ENCODE assay signal across 8 mouse cellular contexts in the genomic region with DNA sequence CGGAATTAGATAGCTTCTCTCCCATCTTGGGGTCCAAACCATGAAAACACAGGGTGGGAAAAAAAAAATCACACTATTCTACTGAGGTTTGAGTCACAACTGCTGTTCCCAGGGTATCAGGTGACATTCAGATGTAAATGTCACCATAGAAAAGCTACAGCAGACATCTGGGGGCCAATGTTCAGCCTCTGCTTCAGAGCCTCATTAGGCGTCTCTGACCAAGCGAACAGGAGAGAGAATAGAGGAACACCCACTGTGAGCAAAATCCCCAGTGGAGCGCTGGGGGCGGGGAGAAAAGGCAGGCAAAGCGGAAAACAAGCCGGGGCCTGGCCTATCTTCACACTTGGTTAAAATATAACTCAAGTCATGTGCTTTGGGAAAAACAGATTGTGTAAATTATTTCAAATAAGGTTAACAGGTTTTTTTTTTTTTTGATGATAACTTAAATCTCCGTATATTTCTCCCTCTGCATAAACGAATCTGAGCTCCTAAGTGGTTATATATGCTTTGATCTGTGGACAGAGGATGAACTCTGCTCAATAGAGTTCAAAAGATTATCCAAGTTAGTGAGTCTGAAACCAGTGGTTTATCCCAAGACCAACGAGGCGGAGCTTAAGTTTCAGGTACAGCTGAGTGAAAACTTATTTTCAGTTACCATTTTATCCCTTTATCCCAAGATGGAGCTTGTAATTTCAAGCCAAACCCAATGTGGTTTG.
DNase-seq lines count a peak whose midpoint lies in the region; ATAC-seq and TF ChIP-seq lines count a peak whose summit lies in the region.

No protein-coding gene starts in this region.

- no peaks in the 10 kb centered on the region for H3K27me3 ChIP-seq in neural tube, embryonic 15.5 days (replicated peaks)
- H3K27me3 ChIP-seq in hindbrain, embryonic 15.5 days, result no peaks in the 10 kb centered on the region
- H3K27me3 ChIP-seq in limb, embryonic 14.5 days (ENCODE audit: control insufficient read depth, insufficient read depth, low read length), result no peaks in the 10 kb centered on the region
- no peaks in the 10 kb centered on the region for H3K27me3 ChIP-seq in heart, embryonic 10.5 days (ENCODE audit: insufficient read depth, poor library complexity, severe bottlenecking)

- no peak for TF ChIP-seq POLR2A in limb, embryonic 14.5 days (IDR thresholded peaks at IDR 0.05; ENCODE audit: borderline replicate concordance, extremely low read depth, insufficient read depth, insufficient read length)

- peak; percentile 46 for DNase-seq in neural tube, embryonic 10.5 days (ENCODE audit: extremely low spot score, low spot score)
- no peak for DNase-seq in limb, embryonic 14.5 days (ENCODE audit: low spot score)
- no peak for DNase-seq in spleen, adult 18-20 months
- DNase-seq in heart, embryonic 10.5 days (ENCODE audit: low spot score), result no peak
- no peak for DNase-seq in right cerebral cortex, adult 18-20 months

- no peaks in the 10 kb centered on the region for H3K36me3 ChIP-seq in neural tube, embryonic 15.5 days
- H3K36me3 ChIP-seq in hindbrain, embryonic 15.5 days, result no peaks in the 10 kb centered on the region
- H3K36me3 ChIP-seq in limb, embryonic 14.5 days (ENCODE audit: control insufficient read depth, insufficient read depth, low read length), result no peaks in the 10 kb centered on the region
- H3K36me3 ChIP-seq in heart, embryonic 10.5 days, result no peaks in the 10 kb centered on the region

- no peak overlapping the region for H3K27ac ChIP-seq in neural tube, embryonic 15.5 days (replicated peaks)
- no peak overlapping the region for H3K27ac ChIP-seq in hindbrain, embryonic 15.5 days (replicated peaks)
- H3K27ac ChIP-seq in limb, embryonic 14.5 days (replicated peaks; ENCODE audit: low read depth, low read length), result no peak overlapping the region
- no peak overlapping the region for H3K27ac ChIP-seq in heart, embryonic 10.5 days

- peaks cover 36% of the 10 kb centered on the region for H3K4me1 ChIP-seq in neural tube, embryonic 15.5 days
- peaks cover 32% of the 10 kb centered on the region for H3K4me1 ChIP-seq in hindbrain, embryonic 15.5 days (replicated peaks)
- H3K4me1 ChIP-seq in limb, embryonic 14.5 days (ENCODE audit: control insufficient read depth, insufficient read depth, low read length), result peaks cover 14% of the 10 kb centered on the region
- peaks cover 26% of the 10 kb centered on the region for H3K4me1 ChIP-seq in heart, embryonic 10.5 days

- 19% methylated on average over 11 of the region's 11 CpGs for WGBS in neural tube, embryonic 15.5 days
- 15% methylated on average over 11 of the region's 11 CpGs for WGBS in hindbrain, embryonic 15.5 days
- WGBS in limb, embryonic 14.5 days, result 23% methylated on average over 11 of the region's 11 CpGs
- 40% methylated on average over 11 of the region's 11 CpGs for WGBS in heart, embryonic 10.5 days

- no peak overlapping the region for H3K9ac ChIP-seq in neural tube, embryonic 15.5 days (replicated peaks)
- H3K9ac ChIP-seq in hindbrain, embryonic 15.5 days, result no peak overlapping the region
- no peak overlapping the region for H3K9ac ChIP-seq in limb, embryonic 14.5 days (ENCODE audit: low read depth, low read length, severe bottlenecking)

- H3K4me3 ChIP-seq in neural tube, embryonic 15.5 days (replicated peaks), result no peak overlapping the region
- H3K4me3 ChIP-seq in hindbrain, embryonic 15.5 days, result no peak overlapping the region
- no peak overlapping the region for H3K4me3 ChIP-seq in limb, embryonic 14.5 days (replicated peaks; ENCODE audit: low read length)
- H3K4me3 ChIP-seq in heart, embryonic 10.5 days, result no peak overlapping the region

- H3K4me2 ChIP-seq in neural tube, embryonic 15.5 days, result no peak overlapping the region
- H3K4me2 ChIP-seq in hindbrain, embryonic 15.5 days, result peak overlapping the region; percentile 9; the same call in 1 of the 2 replicates
- H3K4me2 ChIP-seq in limb, embryonic 14.5 days (replicated peaks; ENCODE audit: low read depth, low read length, severe bottlenecking), result no peak overlapping the region

- no peaks in the 10 kb centered on the region for H3K9me3 ChIP-seq in neural tube, embryonic 15.5 days (replicated peaks)
- no peaks in the 10 kb centered on the region for H3K9me3 ChIP-seq in hindbrain, embryonic 15.5 days
- no peaks in the 10 kb centered on the region for H3K9me3 ChIP-seq in limb, embryonic 14.5 days (ENCODE audit: control insufficient read depth, low read length)
- H3K9me3 ChIP-seq in heart, embryonic 10.5 days, result no peaks in the 10 kb centered on the region

- ATAC-seq in neural tube, embryonic 15.5 days (ENCODE audit: low FRiP score), result no peak
- no peak for ATAC-seq in hindbrain, embryonic 15.5 days (ENCODE audit: low FRiP score, low read depth)
- ATAC-seq in limb, embryonic 14.5 days (ENCODE audit: low FRiP score, low read depth), result peak; percentile 43; the same call in 1 of the 2 replicates
- ATAC-seq in activated CD4-positive, CD25-positive, alpha-beta regulatory T cell, adult 4 months, result no peak
